Mouse (Mus musculus) heart, embryonic 14.5 days (tissue): ENCODE data around the gene Otos. TPM values are rescaled to one million over a fixed set of nuclear protein-coding genes. Genes with fewer than 3 reads are reported as not detected.

Experiments used
- ATAC-seq: fragments of 200-750 bp; cut with Nextera tagmentation; 2 replicates; pipeline ENCODE4 v1.8.0; 2017; ENCODE audit warnings: low read depth, moderate TSS enrichment; ENCODE audit not compliant: insufficient number of reproducible peaks, insufficient read depth, low FRiP score
- H3K27ac ChIP-seq, 2 experiments: fragments of 200-500 bp in 1 of 2; fragments of 300-500 bp in 1 of 2; sonication (generic) in 1 of 2; replicated peaks in 1 of 2; 2 replicates each; pipeline ENCODE4 v1.5.1; 2012 to 2014; ENCODE audit warnings: low read depth in 2 of 2, low read length in 2 of 2, control low read depth in 1 of 2, mild to moderate bottlenecking in 1 of 2, mixed read lengths in 1 of 2; ENCODE audit not compliant: control insufficient read depth in 1 of 2, insufficient read depth in 1 of 2
- H3K27me3 ChIP-seq: fragments of 300-500 bp; sonication (generic); 2 replicates; pipeline ENCODE4 v1.6.1; 2014; ENCODE audit warnings: mild to moderate bottlenecking, low read length, control low read depth; ENCODE audit not compliant: control insufficient read depth, insufficient read depth
- H3K36me3 ChIP-seq: fragments of 300-500 bp; sonication (generic); 2 replicates; pipeline ENCODE4 v1.6.1; 2014; ENCODE audit warnings: mild to moderate bottlenecking, control low read depth, low read length, mixed read lengths; ENCODE audit not compliant: control insufficient read depth, insufficient read depth
- H3K4me1 ChIP-seq, 2 experiments: fragments of 200-500 bp in 1 of 2; fragments of 300-500 bp in 1 of 2; sonication (generic) in 1 of 2; 2 replicates each; pipeline ENCODE4 v1.6.1; 2012 to 2014; ENCODE audit warnings: low read length in 2 of 2, control low read depth in 1 of 2, mixed read lengths in 1 of 2; ENCODE audit not compliant: control insufficient read depth in 2 of 2, insufficient read depth in 2 of 2
- H3K4me2 ChIP-seq: fragments of 300-500 bp; sonication (generic); 2 replicates; pipeline ENCODE4 v1.6.1; 2014; ENCODE audit warnings: mild to moderate bottlenecking, low read length
- H3K4me3 ChIP-seq, 2 experiments: fragments of 200-500 bp in 1 of 2; fragments of 300-500 bp in 1 of 2; sonication (generic) in 1 of 2; 2 replicates each; pipeline ENCODE4 v1.5.1; 2012 to 2014; ENCODE audit warnings: low read length in 2 of 2, mild to moderate bottlenecking in 2 of 2, control low read depth in 1 of 2, low read depth in 1 of 2, moderate library complexity in 1 of 2; ENCODE audit not compliant: control insufficient read depth in 1 of 2, insufficient read depth in 1 of 2
- H3K9ac ChIP-seq: fragments of 300-500 bp; sonication (generic); 2 replicates; pipeline ENCODE4 v1.6.1; 2014; ENCODE audit warnings: mild to moderate bottlenecking, low read length
- H3K9me3 ChIP-seq: fragments of 300-500 bp; sonication (generic); 2 replicates; pipeline ENCODE4 v1.6.1; 2016; ENCODE audit warnings: low read length, control low read depth; ENCODE audit not compliant: control insufficient read depth
- WGBS: fragments of 180-500 bp; shearing (Covaris S2); extraction: QIAGEN DNeasy Blood & Tissue Kit; methylation state at CpG from one replicate; pipeline ENCODE4 v1.1.7; 2014; 5-methylcytosine and 5-hydroxymethylcytosine counted together
- polyA plus RNA-seq: library from polyadenylated mRNA; unstranded; fragments of >200 nt; fragmentation: Nextera tagmentation; extraction: Ambion mirVana; gene quantifications from 2 replicates; pipeline ENCODE4 v1.2.1, GENCODE M21; 2014

The Otos gene
- polyA plus RNA-seq, 1 experiment from 2014 or later: not detected

DNA sequence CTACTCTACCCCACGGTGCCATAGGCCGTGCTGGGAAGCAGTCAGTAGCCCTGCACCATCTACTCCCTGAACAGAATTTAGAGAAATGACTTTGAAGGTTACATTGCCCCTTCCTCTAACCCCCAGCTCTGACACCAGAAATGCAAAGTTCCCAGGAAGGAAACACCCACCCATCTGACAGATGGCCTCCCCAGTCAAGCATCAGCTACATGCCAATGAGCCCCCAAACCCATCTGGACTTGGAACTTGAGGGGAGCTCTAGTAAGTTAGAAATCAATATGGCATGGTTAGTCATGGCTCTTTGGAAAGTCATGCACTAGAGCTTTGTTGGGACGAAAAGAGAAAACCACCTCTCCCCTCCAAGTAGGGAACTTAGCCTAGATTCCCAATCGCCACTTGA is 9.9 kb downstream of the Otos start:
- H3K4me1 ChIP-seq: peaks cover 4 to 17% of the 10 kb centered on the region in 2 experiments; a peak in 3 of 4 replicates
- no peak overlapping the region for H3K4me2 ChIP-seq
- no peak for ATAC-seq
- no peak overlapping the region for H3K4me3 ChIP-seq
- no peak overlapping the region for H3K27ac ChIP-seq
- H3K36me3 ChIP-seq: peaks cover 42% of the 10 kb centered on the region
- WGBS: 97% methylated on average over 4 of the region's 4 CpGs
- no peaks in the 10 kb centered on the region for H3K9me3 ChIP-seq
- H3K9ac ChIP-seq: no peak overlapping the region
- H3K27me3 ChIP-seq: no peaks in the 10 kb centered on the region

DNA sequence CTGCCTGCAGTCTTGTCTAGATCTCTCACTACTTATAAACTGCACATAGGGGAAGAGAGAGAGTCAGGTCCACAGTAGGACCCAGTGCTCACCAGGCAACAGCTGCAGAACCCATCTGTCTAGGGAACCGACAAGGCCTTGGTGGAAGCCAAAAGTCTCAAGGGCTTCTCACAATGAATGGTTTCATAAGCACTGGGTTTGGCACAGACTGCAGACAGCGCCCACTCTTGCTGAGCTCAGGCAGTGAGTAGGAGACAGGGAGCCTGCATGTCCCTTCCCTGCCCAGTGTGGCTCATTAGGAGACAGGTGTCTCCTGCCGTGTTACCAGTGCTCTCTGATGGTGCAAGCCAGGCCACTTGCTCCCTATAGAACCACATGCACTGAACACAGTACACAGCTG is 10.5 kb downstream of the Otos start:
- Histone ChIP-seq H3K9ac (no peak overlapping the region), H3K36me3 (peaks cover 42% of the 10 kb centered on the region), H3K9me3 (no peaks in the 10 kb centered on the region), H3K4me3 (no peak overlapping the region), H3K4me2 (no peak overlapping the region), H3K4me1 (peaks cover 4 to 17% of the 10 kb centered on the region in 2 experiments; a peak in 3 of 4 replicates), H3K27me3 (no peaks in the 10 kb centered on the region), H3K27ac (no peak overlapping the region)
- ATAC-seq: no peak
- WGBS: 89% methylated on average over 3 of the region's 3 CpGs

DNA sequence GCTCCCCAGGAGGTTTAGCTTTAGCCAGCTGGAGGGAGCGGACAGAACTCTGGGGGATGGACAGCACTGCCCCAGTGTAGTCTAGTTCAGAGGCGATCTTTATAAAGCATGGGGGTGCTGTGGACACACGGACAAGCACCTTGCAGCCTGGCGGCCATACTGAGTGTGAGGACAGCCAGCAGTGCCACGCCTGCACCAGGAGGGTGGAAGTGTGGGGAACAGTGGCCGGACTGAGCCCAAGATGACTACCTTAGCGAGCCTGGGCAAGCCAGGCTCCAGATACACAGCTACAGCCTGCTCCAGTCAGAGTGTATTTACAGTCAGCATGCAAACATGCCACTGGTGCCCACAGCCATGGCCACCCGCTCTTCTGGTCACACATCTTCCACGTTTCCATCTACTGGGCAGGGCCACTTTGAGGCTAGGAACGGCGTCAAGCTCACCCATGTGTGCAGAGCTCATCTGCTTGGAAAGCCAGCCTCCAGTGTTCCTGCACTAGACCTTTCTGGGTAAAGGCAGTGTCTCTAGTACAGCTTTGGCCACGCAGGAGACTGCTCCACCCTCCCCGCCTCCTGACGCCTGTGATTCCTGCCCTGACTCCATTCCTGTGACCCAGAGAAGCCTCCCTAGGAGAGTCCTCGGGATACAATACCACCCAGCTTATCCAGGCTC is 11.0 kb downstream of the Otos start:
- no peak overlapping the region for H3K4me3 ChIP-seq
- H3K4me1 ChIP-seq: peaks cover 4 to 17% of the 10 kb centered on the region in 2 experiments; a peak in 3 of 4 replicates
- WGBS: 92% methylated on average over 15 of the region's 15 CpGs
- peaks cover 42% of the 10 kb centered on the region for H3K36me3 ChIP-seq
- no peak overlapping the region for H3K27ac ChIP-seq
- H3K9me3 ChIP-seq: no peaks in the 10 kb centered on the region
- ATAC-seq: no peak
- no peak overlapping the region for H3K9ac ChIP-seq
- no peak overlapping the region for H3K4me2 ChIP-seq
- H3K27me3 ChIP-seq: no peaks in the 10 kb centered on the region

DNA sequence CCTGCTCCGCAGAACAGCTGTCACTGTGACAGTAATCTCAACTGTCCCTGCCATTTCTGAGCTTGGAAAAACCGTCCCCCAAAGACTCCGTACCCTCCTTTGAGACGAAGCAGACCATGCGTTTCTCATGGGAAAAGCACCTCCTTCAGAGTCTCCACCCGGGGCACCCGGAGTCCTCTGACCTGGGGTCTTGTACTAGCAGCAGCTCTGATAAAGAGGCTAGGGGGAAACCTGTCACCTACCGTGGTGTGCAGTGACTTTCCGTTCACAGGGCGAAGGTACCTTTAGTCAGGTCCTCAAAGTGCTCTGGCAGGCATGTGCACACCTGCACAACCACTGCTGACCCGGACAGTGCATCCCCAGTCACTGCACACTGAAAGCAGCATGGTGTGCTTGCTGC is 12.0 kb downstream of the Otos start:
- Histone ChIP-seq H3K9ac (no peak overlapping the region), H3K27me3 (no peaks in the 10 kb centered on the region), H3K4me3 (no peak overlapping the region), H3K36me3 (peaks cover 42% of the 10 kb centered on the region), H3K9me3 (no peaks in the 10 kb centered on the region), H3K4me2 (no peak overlapping the region), H3K4me1 (peaks cover 4 to 9% of the 10 kb centered on the region in 2 experiments; a peak in 3 of 4 replicates), H3K27ac (no peak overlapping the region)
- no peak for ATAC-seq
- WGBS: 92% methylated on average over 11 of the region's 11 CpGs

DNA sequence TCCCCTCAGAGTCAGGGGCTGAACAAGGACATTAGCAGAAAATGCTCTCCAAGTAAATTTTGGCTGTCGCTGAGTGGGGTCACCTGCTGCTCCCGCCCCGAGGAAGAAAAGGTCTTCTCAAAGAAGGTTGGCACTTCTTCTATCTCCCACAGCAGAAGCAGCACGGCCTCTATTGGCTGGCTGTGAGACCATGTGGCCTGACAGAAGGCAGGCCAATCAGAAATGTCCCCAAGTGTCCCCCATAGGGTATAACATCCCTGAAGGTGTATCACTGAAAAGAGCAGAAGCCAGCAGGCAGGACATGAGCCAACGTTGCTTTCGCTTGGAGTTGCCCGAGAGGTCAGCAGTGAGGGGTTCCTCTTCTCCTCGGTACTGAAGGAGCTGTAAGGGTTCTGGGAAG is 12.6 kb downstream of the Otos start:
- WGBS: 81% methylated on average over 8 of the region's 8 CpGs
- H3K4me1 ChIP-seq: peaks cover 3 to 7% of the 10 kb centered on the region in 2 experiments; a peak in 3 of 4 replicates
- no peak for ATAC-seq
- H3K9ac ChIP-seq: no peak overlapping the region
- H3K36me3 ChIP-seq: peaks cover 42% of the 10 kb centered on the region
- H3K27ac ChIP-seq: no peak overlapping the region
- H3K9me3 ChIP-seq: no peaks in the 10 kb centered on the region
- H3K27me3 ChIP-seq: no peaks in the 10 kb centered on the region
- H3K4me2 ChIP-seq: no peak overlapping the region
- H3K4me3 ChIP-seq: no peak overlapping the region

DNA sequence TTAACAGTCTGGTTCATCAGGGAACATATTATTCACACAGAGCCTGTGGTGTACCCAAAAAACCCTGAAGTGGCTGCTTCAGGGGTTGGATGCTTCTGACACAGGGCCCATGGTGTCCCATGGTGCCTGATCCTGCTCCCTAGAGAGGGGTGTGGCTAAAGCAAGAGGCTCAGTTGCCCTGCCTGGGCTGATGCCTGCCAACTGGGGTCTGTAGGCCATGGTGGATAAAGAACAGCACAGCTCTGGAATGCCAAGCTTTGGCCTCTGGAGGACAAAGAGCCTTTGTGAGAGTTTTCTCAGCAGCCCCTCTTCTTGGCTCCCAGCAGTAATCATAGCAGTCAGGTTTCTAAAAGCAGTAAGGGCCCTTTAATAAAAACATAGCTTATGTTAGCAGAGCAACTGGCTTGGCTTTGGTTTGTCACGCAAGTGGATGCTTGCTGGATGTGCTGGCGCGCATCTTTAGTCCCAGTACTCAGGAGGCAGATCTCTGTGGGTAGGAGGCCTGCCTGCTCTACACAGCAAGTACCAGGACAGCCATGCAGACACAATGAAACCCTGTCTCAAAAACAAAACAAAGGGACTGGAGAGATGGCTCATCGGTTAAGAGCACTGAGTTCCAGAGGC is 13.6 kb downstream of the Otos start:
- peaks cover 42% of the 10 kb centered on the region for H3K36me3 ChIP-seq
- no peak overlapping the region for H3K27ac ChIP-seq
- no peaks in the 10 kb centered on the region for H3K9me3 ChIP-seq
- no peaks in the 10 kb centered on the region; a peak in 1 of 4 replicates for H3K4me1 ChIP-seq
- no peaks in the 10 kb centered on the region for H3K27me3 ChIP-seq
- no peak overlapping the region for H3K4me3 ChIP-seq
- H3K9ac ChIP-seq: no peak overlapping the region
- H3K4me2 ChIP-seq: no peak overlapping the region
- no peak for ATAC-seq
- WGBS: 80% methylated on average over 4 of the region's 4 CpGs

DNA sequence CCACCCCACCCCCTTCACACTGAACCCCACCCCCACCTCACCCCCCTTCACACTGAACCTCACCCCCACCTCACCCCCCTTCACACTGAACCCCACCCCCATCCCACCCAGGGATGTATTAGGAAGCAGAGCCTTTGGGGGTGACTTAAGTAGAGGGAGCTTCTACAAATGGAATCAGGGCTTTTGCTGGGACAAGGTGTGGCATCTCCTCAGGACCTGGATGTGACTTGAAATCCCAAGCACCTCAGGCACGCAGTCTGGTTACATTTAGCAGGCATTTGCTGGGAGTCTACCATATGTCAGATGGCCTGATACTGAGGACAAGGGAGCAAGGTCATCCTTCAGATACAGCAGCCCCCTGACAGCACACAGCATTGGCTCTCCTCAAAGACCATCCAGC is 14.1 kb downstream of the Otos start:
- no peak overlapping the region for H3K27ac ChIP-seq
- 32% methylated on average over 1 of the region's 1 CpGs for WGBS
- no peak overlapping the region for H3K4me2 ChIP-seq
- no peak overlapping the region for H3K9ac ChIP-seq
- H3K9me3 ChIP-seq: no peaks in the 10 kb centered on the region
- H3K36me3 ChIP-seq: peaks cover 40% of the 10 kb centered on the region
- ATAC-seq: no peak
- no peak overlapping the region for H3K4me3 ChIP-seq
- no peaks in the 10 kb centered on the region for H3K27me3 ChIP-seq
- no peaks in the 10 kb centered on the region; a peak in 1 of 4 replicates for H3K4me1 ChIP-seq
